Mouse (Mus musculus): ENCODE results near the gene Prrxl1. TPM values are rescaled to one million over a fixed set of nuclear protein-coding genes. Genes with fewer than 3 reads are reported as not detected.
A peak's percentile ranks its signal among the peaks of the same experiment; 100 is the strongest.

Prrxl1 gene
- polyA plus RNA-seq, 1 experiment from 2014 or later = 43.7 TPM

GRCm38 (mm10) chr14:32632908-32633600, 33.8 kb downstream of the Prrxl1 start:
- H3K9me3 ChIP-seq = no peaks in the 10 kb centered on the region
- H3K4me1 ChIP-seq = 0 out of 2 replicates have a peak, but pooled peaks cover 5% of the 10 kb centered on the region
- H3K4me2 ChIP-seq (replicated peaks) = no peak overlapping the region
- H3K4me3 ChIP-seq = no peak overlapping the region
- 75% methylated on average over 6 of the region's 6 CpGs for WGBS
- no peaks in the 10 kb centered on the region for H3K36me3 ChIP-seq
- H3K27me3 ChIP-seq (replicated peaks) = no peaks in the 10 kb centered on the region
- no peak for ATAC-seq (ENCODE audit: low FRiP score, low read depth)
- H3K27ac ChIP-seq = no peak overlapping the region
- no peak overlapping the region for H3K9ac ChIP-seq

- WGBS = 25% methylated on average over 11 of the region's 11 CpGs
Measured at GRCm38 (mm10) chr14:32634015-32634682, 34.9 kb downstream of the Prrxl1 start.

GRCm38 (mm10) chr14:32638485-32638884, 39.3 kb downstream of the Prrxl1 start:
- no peak overlapping the region for H3K4me2 ChIP-seq (replicated peaks)
- H3K27ac ChIP-seq = no peak overlapping the region
- no peak overlapping the region for H3K4me3 ChIP-seq
- ATAC-seq (ENCODE audit: low FRiP score, low read depth) = no peak
- 83% methylated on average over 2 of the region's 2 CpGs for WGBS
- no peaks in the 10 kb centered on the region for H3K9me3 ChIP-seq
- no peaks in the 10 kb centered on the region for H3K36me3 ChIP-seq
- H3K4me1 ChIP-seq = 0 out of 2 replicates have a peak, but pooled peaks cover 5% of the 10 kb centered on the region
- no peak overlapping the region for H3K9ac ChIP-seq
- no peaks in the 10 kb centered on the region for H3K27me3 ChIP-seq (replicated peaks)

More at GRCm38 (mm10) chr14:32634015-32634682, 34.9 kb downstream of the Prrxl1 start:
- H3K4me2 ChIP-seq (replicated peaks) = no peak overlapping the region
- peak; percentile 58; the same call in 1 of the 2 replicates for ATAC-seq (ENCODE audit: low FRiP score, low read depth)
- no peaks in the 10 kb centered on the region for H3K27me3 ChIP-seq (replicated peaks)
- no peaks in the 10 kb centered on the region for H3K9me3 ChIP-seq
- no peak overlapping the region for H3K27ac ChIP-seq
- H3K9ac ChIP-seq = no peak overlapping the region
- no peak overlapping the region for H3K4me3 ChIP-seq
- 0 out of 2 replicates have a peak, but pooled peaks cover 5% of the 10 kb centered on the region for H3K4me1 ChIP-seq
- H3K36me3 ChIP-seq = no peaks in the 10 kb centered on the region

GRCm38 (mm10) chr14:32659781-32660180, 60.6 kb downstream of the Prrxl1 start:
- Histone ChIP-seq H3K4me3 (no peak overlapping the region), H3K27ac (no peak overlapping the region), H3K9me3 (no peaks in the 10 kb centered on the region), H3K9ac (no peak overlapping the region), H3K4me2 (replicated peaks) (no peak overlapping the region), H3K36me3 (no peaks in the 10 kb centered on the region), H3K27me3 (replicated peaks) (no peaks in the 10 kb centered on the region), H3K4me1 (no peaks in the 10 kb centered on the region)
- 80% methylated on average over 9 of the region's 9 CpGs for WGBS
- no peak for ATAC-seq (ENCODE audit: low FRiP score, low read depth)

- Histone ChIP-seq H3K4me3 (no peak overlapping the region), H3K9me3 (no peaks in the 10 kb centered on the region)
- WGBS = 85% methylated on average over 6 of the region's 6 CpGs
Measured at GRCm38 (mm10) chr14:32663099-32663498, 63.9 kb downstream of the Prrxl1 start.

GRCm38 (mm10) chr14:32673178-32673577, 74.0 kb downstream of the Prrxl1 start:
- Histone ChIP-seq H3K4me2 (replicated peaks) (no peak overlapping the region), H3K4me3 (no peak overlapping the region), H3K4me1 (0 out of 2 replicates have a peak, but pooled peaks cover 7% of the 10 kb centered on the region), H3K27ac (no peak overlapping the region), H3K9ac (no peak overlapping the region), H3K27me3 (replicated peaks) (no peaks in the 10 kb centered on the region), H3K9me3 (no peaks in the 10 kb centered on the region), H3K36me3 (no peaks in the 10 kb centered on the region)
- no peak for ATAC-seq (ENCODE audit: low FRiP score, low read depth)
- 60% methylated on average over 3 of the region's 3 CpGs for WGBS

More at GRCm38 (mm10) chr14:32663099-32663498, 63.9 kb downstream of the Prrxl1 start:
- no peak for ATAC-seq (ENCODE audit: low FRiP score, low read depth)
- Histone ChIP-seq H3K4me2 (replicated peaks) (no peak overlapping the region), H3K9ac (no peak overlapping the region), H3K27me3 (replicated peaks) (no peaks in the 10 kb centered on the region), H3K36me3 (no peaks in the 10 kb centered on the region), H3K27ac (no peak overlapping the region), H3K4me1 (no peaks in the 10 kb centered on the region)

- Histone ChIP-seq H3K4me3 (no peak overlapping the region), H3K4me1 (no peaks in the 10 kb centered on the region), H3K27me3 (replicated peaks) (no peaks in the 10 kb centered on the region), H3K36me3 (no peaks in the 10 kb centered on the region), H3K27ac (no peak overlapping the region), H3K9ac (no peak overlapping the region), H3K4me2 (replicated peaks) (no peak overlapping the region), H3K9me3 (no peaks in the 10 kb centered on the region)
- WGBS = 71% methylated on average over 3 of the region's 3 CpGs
- no peak for ATAC-seq (ENCODE audit: low FRiP score, low read depth)
Measured at GRCm38 (mm10) chr14:32678565-32678964, 79.4 kb downstream of the Prrxl1 start.

- H3K4me2 ChIP-seq (replicated peaks) = no peak overlapping the region
- no peak overlapping the region for H3K4me3 ChIP-seq
- no peak overlapping the region for H3K9ac ChIP-seq
- 61% methylated on average over 3 of the region's 3 CpGs for WGBS
- H3K27me3 ChIP-seq (replicated peaks) = no peaks in the 10 kb centered on the region
- H3K9me3 ChIP-seq = no peaks in the 10 kb centered on the region
- no peak for ATAC-seq (ENCODE audit: low FRiP score, low read depth)
- no peaks in the 10 kb centered on the region for H3K36me3 ChIP-seq
- no peak overlapping the region for H3K27ac ChIP-seq
- H3K4me1 ChIP-seq = peaks cover 13% of the 10 kb centered on the region; the same call in 1 of the 2 replicates
Measured at GRCm38 (mm10) chr14:32681603-32682002, 82.4 kb downstream of the Prrxl1 start.

- Histone ChIP-seq H3K36me3 (no peaks in the 10 kb centered on the region), H3K4me2 (replicated peaks) (no peak overlapping the region), H3K27me3 (replicated peaks) (no peaks in the 10 kb centered on the region), H3K9me3 (no peaks in the 10 kb centered on the region), H3K9ac (no peak overlapping the region), H3K4me3 (no peak overlapping the region), H3K4me1 (peaks cover 13% of the 10 kb centered on the region; the same call in 1 of the 2 replicates), H3K27ac (no peak overlapping the region)
- WGBS = 92% methylated on average over 12 of the region's 12 CpGs
- ATAC-seq (ENCODE audit: low FRiP score, low read depth) = no peak
Measured at GRCm38 (mm10) chr14:32682536-32682935, 83.3 kb downstream of the Prrxl1 start.

GRCm38 (mm10) chr14:32683251-32683838, 84.1 kb downstream of the Prrxl1 start:
- no peak overlapping the region for H3K27ac ChIP-seq
- H3K4me1 ChIP-seq = peaks cover 13% of the 10 kb centered on the region; the same call in 1 of the 2 replicates
- no peak overlapping the region for H3K4me2 ChIP-seq (replicated peaks)
- no peak overlapping the region for H3K9ac ChIP-seq
- peak; percentile 43; the same call in 1 of the 2 replicates for ATAC-seq (ENCODE audit: low FRiP score, low read depth)
- H3K27me3 ChIP-seq (replicated peaks) = no peaks in the 10 kb centered on the region
- 61% methylated on average over 19 of the region's 19 CpGs for WGBS
- no peaks in the 10 kb centered on the region for H3K36me3 ChIP-seq
- H3K4me3 ChIP-seq = no peak overlapping the region
- H3K9me3 ChIP-seq = no peaks in the 10 kb centered on the region

- no peaks in the 10 kb centered on the region for H3K9me3 ChIP-seq
- peak; percentile 62; the same call in 1 of the 2 replicates for ATAC-seq (ENCODE audit: low FRiP score, low read depth)
- 0 out of 2 replicates have a peak overlapping the region, but pooled peaks have one; percentile 0 for H3K4me2 ChIP-seq (replicated peaks)
- H3K4me1 ChIP-seq = peaks cover 13% of the 10 kb centered on the region; the same call in 1 of the 2 replicates
- WGBS = 52% methylated on average over 19 of the region's 19 CpGs
- no peak overlapping the region for H3K9ac ChIP-seq
- no peak overlapping the region for H3K4me3 ChIP-seq
- H3K27ac ChIP-seq = no peak overlapping the region
- H3K27me3 ChIP-seq (replicated peaks) = no peaks in the 10 kb centered on the region
- no peaks in the 10 kb centered on the region for H3K36me3 ChIP-seq
Measured at GRCm38 (mm10) chr14:32683982-32684734, 85.0 kb downstream of the Prrxl1 start.

Data from neural tube, embryonic 12.5 days (tissue).